Mouse (Mus musculus) embryonic facial prominence, embryonic 13.5 days (tissue): Measurements from ENCODE around the gene Trim56. TPM values are rescaled to one million over a fixed set of nuclear protein-coding genes. Genes with fewer than 3 reads are reported as not detected.

ENCODE experiments used
- ATAC-seq: fragments of 200-750 bp; cut with Nextera tagmentation; 2 replicates; pipeline ENCODE4 v1.8.0; 2017; ENCODE audit warnings: low read depth; ENCODE audit not compliant: insufficient number of reproducible peaks, insufficient read depth, low FRiP score, low TSS enrichment
- H3K27ac ChIP-seq: fragments of 300-500 bp; sonication (generic); 2 replicates; pipeline ENCODE4 v1.5.1; 2015; ENCODE audit warnings: moderate library complexity, mild to moderate bottlenecking, inconsistent platforms
- H3K27me3 ChIP-seq: fragments of 300-500 bp; sonication (generic); 2 replicates; pipeline ENCODE4 v1.6.1; 2015; ENCODE audit warnings: mild to moderate bottlenecking, inconsistent platforms
- H3K36me3 ChIP-seq: fragments of 300-500 bp; sonication (generic); 2 replicates; pipeline ENCODE4 v1.6.1; 2015; ENCODE audit warnings: mild to moderate bottlenecking, inconsistent platforms
- H3K4me1 ChIP-seq: fragments of 300-500 bp; sonication (generic); 2 replicates; pipeline ENCODE4 v1.6.1; 2015; ENCODE audit warnings: inconsistent platforms
- H3K4me2 ChIP-seq: fragments of 300-500 bp; sonication (generic); 2 replicates; pipeline ENCODE4 v1.6.1; 2015; ENCODE audit warnings: moderate library complexity, mild to moderate bottlenecking, inconsistent platforms
- H3K4me3 ChIP-seq: fragments of 300-500 bp; sonication (generic); 2 replicates; pipeline ENCODE4 v1.5.1; 2015; ENCODE audit warnings: mild to moderate bottlenecking, inconsistent platforms
- H3K9ac ChIP-seq: fragments of 300-500 bp; sonication (generic); 2 replicates; pipeline ENCODE4 v1.6.1; 2015; ENCODE audit warnings: mild to moderate bottlenecking, inconsistent platforms
- H3K9me3 ChIP-seq: fragments of 300-500 bp; sonication (generic); 2 replicates; pipeline ENCODE4 v1.6.1; 2016; ENCODE audit warnings: inconsistent platforms
- WGBS: fragments of 180-500 bp; shearing (Covaris S2); methylation state at CpG from one replicate; pipeline ENCODE4 v1.1.7; 2015; ENCODE audit warnings: mixed read lengths; 5-methylcytosine and 5-hydroxymethylcytosine counted together
- polyA plus RNA-seq: library from polyadenylated mRNA; unstranded; fragments of >200 nt; fragmentation: Nextera tagmentation; extraction: Ambion mirVana; gene quantifications from 2 replicates; pipeline ENCODE4 v1.2.1, GENCODE M21; 2015

Trim56 gene
- polyA plus RNA-seq, 1 experiment from 2014 or later: 8.8 TPM

DNA sequence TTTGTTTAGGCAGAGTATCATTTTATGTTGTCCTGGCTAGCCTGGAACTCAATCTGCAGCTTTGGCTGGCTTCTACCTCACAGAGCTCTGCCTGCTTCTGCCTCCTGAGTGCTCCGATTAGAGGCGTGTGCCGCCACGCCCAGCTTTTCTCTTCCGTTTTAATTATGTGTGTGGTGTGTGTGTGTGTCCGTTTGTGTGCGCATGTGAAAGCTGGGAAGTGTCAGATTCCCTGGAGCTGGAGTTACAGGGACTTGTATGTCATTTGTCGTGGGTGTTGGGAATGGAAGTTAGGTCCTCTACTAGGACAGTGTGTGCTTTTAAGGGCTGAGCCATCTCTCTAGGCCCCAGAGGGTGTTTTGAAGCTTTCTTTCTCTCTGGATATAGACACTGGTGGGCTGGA lies 42.9 kb downstream of the Trim56 start:
- 0 out of 2 replicates have a peak overlapping the region, but pooled peaks have one; percentile 85 for H3K27ac ChIP-seq
- no peaks in the 10 kb centered on the region for H3K36me3 ChIP-seq
- ATAC-seq: no peak
- H3K4me3 ChIP-seq: no peak overlapping the region
- 97% methylated on average over 8 of the region's 8 CpGs for WGBS
- peaks cover 23% of the 10 kb centered on the region for H3K4me1 ChIP-seq
- no peak overlapping the region for H3K9ac ChIP-seq
- no peaks in the 10 kb centered on the region for H3K27me3 ChIP-seq
- no peak overlapping the region for H3K4me2 ChIP-seq
- H3K9me3 ChIP-seq: no peaks in the 10 kb centered on the region

DNA sequence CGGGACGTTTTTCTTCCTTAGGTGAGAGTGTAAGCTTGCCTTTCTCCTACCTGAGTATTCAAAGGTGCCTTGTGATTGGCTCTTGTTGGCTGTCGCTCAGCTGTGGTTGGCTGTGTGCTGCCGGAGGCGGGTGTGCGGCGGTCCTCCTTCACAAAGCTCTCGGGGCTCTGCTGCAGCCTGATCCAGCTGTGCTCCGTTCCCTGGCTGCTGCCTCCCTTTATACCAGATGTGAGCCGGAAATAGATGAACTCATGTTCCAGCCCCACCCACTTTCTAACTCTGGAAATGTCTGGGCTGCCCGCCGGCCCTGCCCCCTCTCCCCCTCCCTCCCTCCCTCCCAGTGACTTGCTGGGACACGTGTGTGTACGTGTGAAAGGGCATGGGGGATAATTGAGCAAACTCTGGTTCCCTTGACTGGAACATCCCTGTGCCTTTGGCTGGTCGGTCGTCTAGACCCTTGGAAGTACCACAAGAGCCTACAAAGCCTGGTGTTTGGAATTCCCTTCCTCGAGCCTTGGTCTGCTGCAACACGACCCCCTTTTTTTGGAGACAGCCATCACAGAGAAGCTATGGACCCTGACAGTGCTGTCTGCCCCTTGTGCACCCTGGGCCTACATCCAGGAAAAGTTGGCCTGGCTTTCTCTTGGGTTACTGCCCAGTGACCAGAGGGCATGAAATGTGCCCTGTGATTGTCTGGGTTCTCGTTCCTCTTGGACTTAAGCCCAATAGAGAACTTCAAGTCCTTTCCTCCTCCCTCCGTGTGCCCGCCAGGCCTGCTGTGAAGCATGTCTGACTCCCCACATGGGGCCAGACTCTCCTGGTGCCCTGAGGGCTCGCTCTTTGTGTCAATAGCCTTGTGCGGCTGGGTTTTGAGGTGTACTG lies 43.7 kb downstream of the Trim56 start, which contains the start of gene Serpine1:
Gene Serpine1, minus strand, starts transcription at position 190 of the 882 bp plus-strand sequence.
- peak within 1 kb of the TSS; percentile 44; the same call in 1 of the 2 replicates for H3K9ac ChIP-seq
- peak; percentile 82 for ATAC-seq
- 16% methylated on average over 23 of the region's 23 CpGs for WGBS

DNA sequence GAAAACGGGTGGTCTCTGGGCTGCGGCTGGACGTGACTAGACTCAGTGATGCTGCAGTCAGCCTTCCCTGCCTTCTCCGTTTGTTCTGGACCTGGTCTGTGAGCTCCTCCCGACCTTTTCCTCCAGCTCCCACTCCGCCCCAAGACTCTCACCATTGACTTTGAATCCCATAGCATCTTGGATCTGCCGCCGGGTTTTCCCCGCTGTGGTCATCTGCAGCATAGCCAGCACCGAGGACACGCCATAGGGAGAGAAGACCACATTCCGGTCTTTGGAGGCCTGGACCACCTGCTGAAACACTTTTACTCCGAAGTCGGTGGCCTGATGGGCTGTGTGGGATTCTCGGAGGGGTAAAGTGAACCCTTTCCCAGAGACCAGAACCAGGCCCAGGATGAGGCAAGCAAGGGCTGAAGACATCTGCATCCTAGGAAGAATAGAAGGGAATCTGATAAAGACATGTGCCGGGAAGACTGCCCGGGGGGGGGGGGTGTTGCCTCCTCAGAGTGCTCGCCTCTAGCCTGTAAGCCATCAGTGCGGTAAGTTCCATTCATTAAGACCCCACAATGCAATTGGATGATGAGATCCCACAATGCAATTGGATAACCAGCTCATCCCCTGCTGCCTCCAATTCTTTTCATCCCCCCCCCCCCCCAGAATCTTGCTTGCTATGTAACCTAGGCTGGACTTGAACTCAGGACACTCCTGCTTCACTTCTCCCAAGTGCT lies 45.0 kb downstream of the Trim56 start:
- Histone ChIP-seq H3K27ac (no peak overlapping the region), H3K36me3 (no peaks in the 10 kb centered on the region), H3K9me3 (no peaks in the 10 kb centered on the region), H3K4me1 (peaks cover 23% of the 10 kb centered on the region), H3K4me2 (peak overlapping the region; percentile 62), H3K4me3 (no peak overlapping the region), H3K9ac (no peak overlapping the region), H3K27me3 (no peaks in the 10 kb centered on the region)
- ATAC-seq: no peak
- WGBS: 85% methylated on average over 19 of the region's 19 CpGs

More for the DNA sequence above, 43.7 kb downstream of the Trim56 start, which contains the start of gene Serpine1:
- Histone ChIP-seq H3K36me3 (no peaks in the 10 kb centered on the region), H3K4me1 (peaks cover 23% of the 10 kb centered on the region), H3K4me2 (peak within 1 kb of the TSS; percentile 62), H3K27me3 (no peaks in the 10 kb centered on the region), H3K4me3 (peak within 1 kb of the TSS; percentile 32), H3K27ac (peak within 1 kb of the TSS; percentile 85), H3K9me3 (no peaks in the 10 kb centered on the region)

DNA sequence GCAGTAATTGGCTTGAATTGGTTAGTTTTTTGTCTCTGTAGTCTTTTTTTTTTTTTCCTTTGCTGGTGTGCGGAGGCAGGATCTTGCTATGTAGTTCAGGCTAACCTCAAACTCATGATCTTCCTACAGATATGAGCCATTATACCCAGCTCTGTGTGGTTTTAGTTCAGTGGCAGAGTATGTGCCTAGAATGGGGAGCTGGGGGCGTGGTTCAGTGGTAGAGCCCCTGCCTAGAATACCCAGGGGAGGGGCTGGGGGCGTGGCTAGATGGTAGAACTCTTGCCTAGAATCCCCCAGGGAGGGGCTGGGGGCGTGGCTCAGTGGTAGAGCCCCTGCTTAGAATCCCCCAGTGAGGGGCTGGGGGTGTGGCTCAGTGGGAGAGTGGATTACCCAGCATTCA lies 47.3 kb downstream of the Trim56 start:
- Histone ChIP-seq H3K27ac (no peak overlapping the region), H3K36me3 (no peaks in the 10 kb centered on the region), H3K4me1 (peaks cover 13% of the 10 kb centered on the region), H3K4me3 (no peak overlapping the region), H3K4me2 (no peak overlapping the region), H3K9me3 (no peaks in the 10 kb centered on the region), H3K27me3 (no peaks in the 10 kb centered on the region), H3K9ac (no peak overlapping the region)
- ATAC-seq: no peak
- WGBS: 71% methylated on average over 4 of the region's 4 CpGs

DNA sequence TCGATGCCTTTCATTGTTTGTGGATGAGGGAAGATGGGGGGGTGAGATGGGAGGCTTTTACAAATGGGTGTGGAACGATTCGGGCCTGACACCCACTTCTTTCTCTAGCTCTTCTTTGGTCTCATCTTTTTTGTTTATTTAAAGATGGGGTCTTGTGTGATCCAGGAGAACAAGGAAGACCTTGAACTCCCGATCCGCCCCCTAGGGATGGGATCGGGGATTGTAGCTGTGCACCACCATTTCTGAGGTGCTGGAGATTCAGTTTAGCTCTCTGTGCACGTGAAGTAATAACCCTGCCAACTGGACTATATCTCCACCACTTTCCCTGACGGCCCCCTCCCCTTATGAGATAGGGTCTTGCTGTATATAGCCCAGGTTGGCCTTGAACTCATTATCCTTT lies 50.1 kb downstream of the Trim56 start:
- Histone ChIP-seq H3K9me3 (no peaks in the 10 kb centered on the region), H3K27me3 (no peaks in the 10 kb centered on the region), H3K9ac (no peak overlapping the region), H3K4me1 (no peaks in the 10 kb centered on the region), H3K4me3 (no peak overlapping the region), H3K27ac (no peak overlapping the region), H3K36me3 (no peaks in the 10 kb centered on the region), H3K4me2 (no peak overlapping the region)
- 71% methylated on average over 8 of the region's 8 CpGs for WGBS
- no peak for ATAC-seq

DNA sequence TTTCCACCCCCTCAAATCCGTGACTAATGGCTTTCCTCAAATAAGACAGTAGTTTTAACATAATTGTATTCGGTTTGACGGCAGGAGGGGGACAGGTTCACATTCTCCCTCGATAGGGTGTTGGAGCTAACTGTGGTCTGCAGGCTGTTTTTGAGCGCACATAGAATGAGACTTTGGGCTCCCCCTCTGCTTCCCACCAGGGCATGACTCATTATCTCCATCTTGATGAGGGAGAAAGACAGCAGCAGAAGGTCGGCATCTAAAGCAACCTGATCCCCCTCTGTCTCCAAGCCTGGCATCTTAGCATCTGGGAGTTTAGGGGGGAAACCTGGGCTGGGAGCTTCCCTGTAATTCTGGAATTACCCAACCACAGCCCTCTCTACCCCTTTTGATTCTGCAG lies 50.6 kb downstream of the Trim56 start:
- 56% methylated on average over 6 of the region's 6 CpGs for WGBS
- H3K36me3 ChIP-seq: no peaks in the 10 kb centered on the region
- no peak overlapping the region for H3K27ac ChIP-seq
- no peak overlapping the region for H3K4me3 ChIP-seq
- H3K27me3 ChIP-seq: no peaks in the 10 kb centered on the region
- no peak overlapping the region for H3K4me2 ChIP-seq
- no peaks in the 10 kb centered on the region for H3K4me1 ChIP-seq
- no peak overlapping the region for H3K9ac ChIP-seq
- H3K9me3 ChIP-seq: no peaks in the 10 kb centered on the region
- ATAC-seq: no peak

DNA sequence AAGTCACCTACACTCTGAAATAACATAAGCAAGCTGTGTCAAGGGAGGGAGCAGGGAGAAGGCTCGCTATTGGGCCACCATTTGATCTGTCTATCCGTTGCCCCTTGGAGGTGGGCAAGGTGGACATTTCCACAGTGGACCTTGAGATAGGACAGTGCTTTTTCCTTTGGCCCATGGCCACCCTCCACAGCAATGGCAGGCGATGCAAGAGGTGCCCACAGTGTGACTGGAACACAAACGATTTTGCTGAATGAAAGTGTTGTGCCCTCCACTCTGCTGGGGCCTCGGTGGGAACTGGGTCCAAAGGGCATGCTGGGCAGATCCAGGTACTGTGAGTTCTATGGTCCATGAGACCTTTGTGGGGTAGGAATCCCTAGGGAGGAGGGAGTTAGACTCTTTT lies 53.4 kb downstream of the Trim56 start:
- no peak overlapping the region for H3K9ac ChIP-seq
- no peak overlapping the region for H3K4me3 ChIP-seq
- no peaks in the 10 kb centered on the region for H3K36me3 ChIP-seq
- H3K4me2 ChIP-seq: no peak overlapping the region
- H3K27ac ChIP-seq: no peak overlapping the region
- no peaks in the 10 kb centered on the region for H3K27me3 ChIP-seq
- ATAC-seq: no peak
- no peaks in the 10 kb centered on the region for H3K4me1 ChIP-seq
- 85% methylated on average over 5 of the region's 5 CpGs for WGBS
- H3K9me3 ChIP-seq: no peaks in the 10 kb centered on the region

DNA sequence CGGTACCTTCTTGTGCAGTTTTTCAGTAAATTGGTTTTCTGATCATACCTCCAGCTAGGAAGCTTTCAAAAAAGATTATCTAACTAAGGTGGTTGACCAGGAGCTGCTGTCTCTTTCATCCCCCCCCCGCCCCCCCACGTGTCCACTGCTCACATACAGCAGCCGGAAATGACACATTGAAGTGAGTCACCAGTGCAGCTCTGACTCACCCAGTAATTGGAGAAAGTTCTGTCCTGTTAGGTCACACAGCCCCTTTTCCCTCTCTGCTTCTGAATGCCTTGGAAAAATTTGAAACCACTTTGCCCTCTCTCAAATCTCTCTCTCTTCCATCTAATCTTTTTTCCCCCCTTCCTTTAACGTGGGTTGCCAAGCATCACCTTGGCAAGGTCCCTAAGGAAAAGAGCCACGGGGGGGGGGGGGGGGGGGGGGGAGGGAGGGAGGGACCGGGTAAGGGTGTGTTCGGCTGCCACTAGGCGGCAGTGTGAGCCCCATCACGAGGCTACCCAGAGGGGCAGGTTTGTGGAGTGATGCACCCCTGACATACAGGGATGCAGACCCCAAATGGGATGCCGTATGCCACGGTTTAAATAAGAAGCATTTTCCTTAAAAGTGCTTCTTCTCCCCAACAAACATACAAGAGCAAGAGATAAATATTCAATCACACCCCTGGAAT lies 54.1 kb downstream of the Trim56 start:
- Histone ChIP-seq H3K27ac (no peak overlapping the region), H3K36me3 (no peaks in the 10 kb centered on the region), H3K27me3 (no peaks in the 10 kb centered on the region), H3K4me3 (no peak overlapping the region), H3K9ac (no peak overlapping the region), H3K4me1 (no peaks in the 10 kb centered on the region), H3K4me2 (no peak overlapping the region), H3K9me3 (no peaks in the 10 kb centered on the region)
- no peak for ATAC-seq
- WGBS: 26% methylated on average over 10 of the region's 12 CpGs

Other genes with a start within 250 kb of the Trim56 start
- 273 and 319 TPM in 2 replicates for gene Col26a1, start 233.0 kb downstream of the Trim56 start, polyA plus RNA-seq
- 67.4 and 70.2 TPM in 2 replicates for gene Ift22, start 208.1 kb downstream of the Trim56 start, polyA plus RNA-seq
- 265 and 282 TPM in 2 replicates for gene Fis1, start 162.9 kb downstream of the Trim56 start, polyA plus RNA-seq
- 0.44 and 0.61 TPM in 2 replicates for gene Cldn15, start 149.6 kb downstream of the Trim56 start, polyA plus RNA-seq
- 49.0 and 62.4 TPM in 2 replicates for gene Plod3, start 129.2 kb downstream of the Trim56 start, polyA plus RNA-seq
- 117 and 124 TPM in 2 replicates for gene Znhit1, start 128.2 kb downstream of the Trim56 start, polyA plus RNA-seq
- gene Vgf, start 89.8 kb downstream of the Trim56 start, polyA plus RNA-seq: 0.12 and 0.13 TPM in 2 replicates
- 187 TPM in 2 replicates for gene Ap1s1, start 70.1 kb downstream of the Trim56 start, polyA plus RNA-seq
- 0.22 and 0.35 TPM in 2 replicates for gene Serpine1, start 43.9 kb downstream of the Trim56 start, polyA plus RNA-seq
- gene Muc3, start 33.1 kb upstream of the Trim56 start, polyA plus RNA-seq: 5.1 TPM in 1 of 2 replicates, not detected in the other
- not detected in 2 replicates for gene Muc3a, start 96.2 kb upstream of the Trim56 start, polyA plus RNA-seq
- gene Ache, start 171.3 kb upstream of the Trim56 start, polyA plus RNA-seq: 2.7 and 3.3 TPM in 2 replicates
- gene Ufsp1, start 178.4 kb upstream of the Trim56 start, polyA plus RNA-seq: 5.4 and 5.6 TPM in 2 replicates
- gene Srrt, start 191.5 kb upstream of the Trim56 start, polyA plus RNA-seq: 143 and 148 TPM in 2 replicates
- gene Trip6, start 198.2 kb upstream of the Trim56 start, polyA plus RNA-seq: 106 TPM in 2 replicates
- gene Slc12a9, start 217.4 kb upstream of the Trim56 start, polyA plus RNA-seq: 16.0 and 16.1 TPM in 2 replicates
- gene Ephb4, start 233.9 kb upstream of the Trim56 start, polyA plus RNA-seq: 70.4 and 71.0 TPM in 2 replicates